Comparison of ENCODE assay signal across 17 mouse cellular contexts in the genomic region with DNA sequence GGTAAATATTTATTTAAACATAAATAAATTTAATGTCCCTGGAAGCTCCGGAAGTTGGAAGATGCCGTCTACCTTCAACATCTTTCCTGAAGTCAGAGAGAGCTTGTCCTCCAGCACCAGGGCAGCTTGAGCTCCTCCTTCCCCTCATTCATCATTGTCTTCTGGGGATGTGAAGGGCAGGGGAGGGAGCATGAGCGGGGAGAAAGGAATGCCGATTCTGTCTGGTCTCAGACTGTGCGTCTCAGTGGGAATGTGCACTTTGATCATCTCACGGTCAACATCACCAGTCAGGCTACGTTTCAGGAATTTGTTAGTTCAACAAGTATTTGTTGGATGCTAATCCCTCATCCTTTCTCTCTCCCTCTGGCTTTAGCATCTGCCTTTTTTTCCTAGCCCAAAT. TPM values are rescaled to one million over a fixed set of nuclear protein-coding genes. Genes with fewer than 3 reads are reported as not detected.
DNase-seq lines count a peak whose midpoint lies in the region; ATAC-seq and TF ChIP-seq lines count a peak whose summit lies in the region.
"Had no signal": no experiment of that assay in that cellular context is flagged by ENCODE, and none has a peak within 500 bp of the region (broad histone marks: within the 10 kb centered on the region; RNA-seq: fewer than 3 reads in every experiment).

No protein-coding gene starts in this region.

- no peak for TF ChIP-seq CTCF in Patski (IDR thresholded peaks at IDR 0.05)
- no peak for TF ChIP-seq CTCF in embryonic fibroblast, embryonic 13.5 days (IDR thresholded peaks at IDR 0.05; ENCODE audit: borderline replicate concordance, insufficient read depth, low read length)
- no peak for TF ChIP-seq CTCF in hindbrain, postnatal 0 days (IDR thresholded peaks at IDR 0.05; ENCODE audit: low read depth)

- peak overlapping the region; percentile 13; the same call in 1 of the 2 replicates for H3K27ac ChIP-seq in embryonic fibroblast, embryonic 13.5 days (ENCODE audit: insufficient read depth, low read length)
- no peak overlapping the region for H3K27ac ChIP-seq in hindbrain, postnatal 0 days
- H3K27ac ChIP-seq: embryonic facial prominence, embryonic 13.5 days; gastrocnemius, adult 2 months; hindbrain, embryonic 13.5 days; lung, embryonic 15.5 days had no signal

- peaks cover 7% of the 10 kb centered on the region for H3K4me1 ChIP-seq in embryonic fibroblast, embryonic 13.5 days (ENCODE audit: control insufficient read depth, insufficient read depth, low read length)
- peaks cover 8% of the 10 kb centered on the region; the same call in 1 of the 2 replicates for H3K4me1 ChIP-seq in hindbrain, postnatal 0 days (ENCODE audit: insufficient read depth, low read length)

- TF ChIP-seq POLR2A in embryonic fibroblast, embryonic 13.5 days (IDR thresholded peaks at IDR 0.05; ENCODE audit: low read depth, low read length): no peak

- ATAC-seq in Patski: peak; percentile 29
- no peak for ATAC-seq in megakaryocyte, adult 5-6 weeks (ENCODE audit: poor library complexity, severe bottlenecking)
- no peak for ATAC-seq in hindbrain, postnatal 0 days
- ATAC-seq: forebrain, embryonic 14.5 days had no signal

- CTCF ChIA-PET in Patski (lab: Charles Lee): interaction anchor here (0.7 to 1.4 kb wide), 4 partner anchors 26 to 52 kb away, joined by 3 read pairs; no protein-coding TSS in a partner anchor

- no peaks in the 10 kb centered on the region for H3K36me3 ChIP-seq in hindbrain, postnatal 0 days (ENCODE audit: insufficient read depth, low read length)
- H3K36me3 ChIP-seq: embryonic facial prominence, embryonic 13.5 days; G1E; hindbrain, embryonic 13.5 days; lung, embryonic 15.5 days had no signal

- 10% methylated on average over 7 of the region's 7 CpGs for WGBS in hindbrain, postnatal 0 days

- POLR2A ChIA-PET in Patski (lab: Charles Lee): interaction anchor here (1.0 kb wide), 1 partner anchor 37 kb away, joined by 4 read pairs; no protein-coding TSS in a partner anchor

- in situ Hi-C loops in Patski (cut with MboI; ENCODE audit: low pct_unique_long_range_greater_than_20kb): no loop called here

- DNase-seq in heart, adult 11 months: peak; percentile 73
- no peak for DNase-seq in heart, postnatal 36 days
- DNase-seq in Patski (ENCODE audit: low read depth, low spot score): no peak
- peak; percentile 65 to 87 for DNase-seq in kidney, postnatal 25 days
- no peak for DNase-seq in hindbrain, postnatal 0 days (ENCODE audit: low spot score)
- no peak for DNase-seq in retina, embryonic 14.5 days (ENCODE audit: low spot score)
- DNase-seq: cerebellum, adult 8-10 months; gastrocnemius, adult 2 months; right cerebral cortex, postnatal 4 days had no signal

- H3K9me3 ChIP-seq in hindbrain, postnatal 0 days (ENCODE audit: low read length): no peaks in the 10 kb centered on the region
- H3K9me3 ChIP-seq: embryonic facial prominence, embryonic 13.5 days; hindbrain, embryonic 13.5 days; lung, embryonic 15.5 days had no signal

- intact Hi-C loops in heart, postnatal 36 days (cut with DNase I): no loop called here

- H3K27me3 ChIP-seq in Patski: no peaks in the 10 kb centered on the region
- no peaks in the 10 kb centered on the region for H3K27me3 ChIP-seq in hindbrain, postnatal 0 days (ENCODE audit: insufficient read depth, low read length)
- H3K27me3 ChIP-seq: embryonic facial prominence, embryonic 13.5 days; hindbrain, embryonic 13.5 days; lung, embryonic 15.5 days had no signal

- H3K4me3 ChIP-seq in embryonic fibroblast, embryonic 13.5 days (ENCODE audit: insufficient read depth, low read length): no peak overlapping the region
- H3K4me3 ChIP-seq in hindbrain, postnatal 0 days (ENCODE audit: low read length): no peak overlapping the region
- H3K4me3 ChIP-seq: embryonic facial prominence, embryonic 13.5 days; gastrocnemius, adult 2 months; hindbrain, embryonic 13.5 days; lung, embryonic 15.5 days had no signal

- no peak overlapping the region for H3K9ac ChIP-seq in hindbrain, postnatal 0 days (replicated peaks; ENCODE audit: low read length)
- H3K9ac ChIP-seq: embryonic facial prominence, embryonic 13.5 days; hindbrain, embryonic 13.5 days; lung, embryonic 15.5 days had no signal

- no peak overlapping the region for H3K4me2 ChIP-seq in hindbrain, postnatal 0 days (ENCODE audit: low read depth, low read length)
- H3K4me2 ChIP-seq: embryonic facial prominence, embryonic 13.5 days; heart, embryonic 11.5 days; hindbrain, embryonic 13.5 days; lung, embryonic 15.5 days had no signal

RNA-seq across cellular contexts. Expression of gene Zfp697, which starts 3.0 kb away (rescaled TPM):
- 1 to 10 TPM; 5.9 to 6.9 TPM for total RNA-seq in heart, postnatal 36 days (2021)
- polyA plus RNA-seq in Patski (2021): 21.4 TPM
- 7.6 and 10.2 TPM in 2 replicates for polyA plus RNA-seq in embryonic fibroblast, embryonic 13.5 days (2011; ENCODE audit: insufficient read length, low read depth, missing spikeins)
- total RNA-seq in megakaryocyte, adult 5-6 weeks (2015): 0.14 and 0.47 TPM in 2 replicates
- total RNA-seq in megakaryocyte, adult 5-6 weeks (2017): 0.53 TPM in 1 of 2 replicates, not detected in the other
- total RNA-seq in hindbrain, postnatal 0 days (2014; rRNA removed): 29.1 and 29.6 TPM in 2 replicates
- polyA plus RNA-seq in hindbrain, postnatal 0 days (2015; fragmentation: Nextera tagmentation; extraction: Ambion mirVana): 15.3 and 17.3 TPM in 2 replicates
- polyA plus RNA-seq: G1E had no signal

RNA-seq across cellular contexts. Expression of gene Phgdh, which starts 39.4 kb away (rescaled TPM):
- 1 to 10 TPM; 1.9 to 2.1 TPM for total RNA-seq in heart, postnatal 36 days (2021)
- polyA plus RNA-seq in Patski (2021): 487 TPM
- 232 and 249 TPM in 2 replicates for polyA plus RNA-seq in embryonic fibroblast, embryonic 13.5 days (2011; ENCODE audit: insufficient read length, low read depth, missing spikeins)
- 11.0 and 13.9 TPM in 2 replicates for total RNA-seq in megakaryocyte, adult 5-6 weeks (2015)
- 59.7 and 75.3 TPM in 2 replicates for total RNA-seq in megakaryocyte, adult 5-6 weeks (2017)
- total RNA-seq in hindbrain, postnatal 0 days (2014; rRNA removed): 348 and 370 TPM in 2 replicates
- 261 and 279 TPM in 2 replicates for polyA plus RNA-seq in hindbrain, postnatal 0 days (2015; fragmentation: Nextera tagmentation; extraction: Ambion mirVana)
- total RNA-seq: G1E had no signal
- polyA plus RNA-seq: G1E had no signal

Comparison
In these comparisons a context has a peak if more than half of its experiments do, and no peak if none do; other contexts are left out.
1. DNase-seq: peak in heart, adult 11 months (single experiment) and kidney, postnatal 25 days (2 of 2); none in heart, postnatal 36 days (0 of 2), Patski (single experiment), hindbrain, postnatal 0 days (single experiment) and retina, embryonic 14.5 days (single experiment).
2. RNA of gene Zfp697, which starts 3.0 kb away (total RNA-seq): 29.1 to 29.6 TPM in hindbrain, postnatal 0 days and 5.9 to 6.9 TPM in heart, postnatal 36 days; 0.14 to 0.53 TPM in megakaryocyte, adult 5-6 weeks; every median in the first group is over 4 times any median in the second.